Mouse (Mus musculus) heart, postnatal 0 days (tissue): Measurements from ENCODE around the gene Ppp1r21.
A peak's percentile ranks its signal among the peaks of the same experiment; 100 is the strongest.

Experiments used
- CTCF ChIP-seq: IDR thresholded peaks from 2 replicates; pipeline ENCODE4 v1.5.1; 2016; ENCODE audit warnings: antibody characterized with exemption, control low read depth, low read depth
- EP300 ChIP-seq: IDR thresholded peaks from 2 replicates; pipeline ENCODE4 v1.6.1; 2016; ENCODE audit warnings: antibody characterized with exemption, low read depth

DNA sequence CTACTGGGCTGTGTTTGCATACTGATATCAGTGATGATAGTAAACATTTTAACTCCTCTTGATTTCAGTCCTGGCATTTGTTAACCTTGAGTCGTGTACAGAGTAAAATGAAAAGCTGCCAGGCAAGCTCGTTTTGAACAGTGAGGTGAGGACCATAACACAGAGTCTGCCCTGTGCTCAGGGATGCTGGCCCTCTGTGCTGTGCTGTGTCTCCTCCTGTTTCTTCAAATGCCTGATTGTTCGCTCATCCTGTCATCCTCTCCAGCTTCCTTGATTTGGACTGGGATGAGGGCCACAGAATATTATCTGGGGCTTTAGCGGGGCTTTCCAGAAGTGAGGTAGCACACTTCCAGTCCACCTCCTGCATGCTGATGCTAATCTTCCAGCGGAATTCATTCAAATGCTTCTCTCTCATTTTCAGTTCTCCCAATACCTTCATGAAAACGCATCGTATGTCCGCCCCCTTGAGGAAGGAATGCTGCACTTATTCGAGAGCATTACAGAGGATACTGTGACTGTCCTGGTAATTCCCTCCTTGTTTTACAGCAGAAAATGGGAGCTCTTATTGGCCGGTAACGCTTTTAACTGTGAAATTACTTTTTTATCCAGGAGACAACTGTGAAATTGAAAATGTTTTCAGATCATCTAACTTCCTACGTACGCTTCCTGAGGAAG is 28.4 kb downstream of the Ppp1r21 start:
- no peak for TF ChIP-seq EP300
- TF ChIP-seq CTCF = peak; percentile 94
